Mouse (Mus musculus) erythroblast, embryonic 14.5 days (primary cell): ENCODE results near the gene D1Ertd622e.

ENCODE experiments used
- GATA1 ChIP-seq: IDR thresholded peaks from 2 replicates; pipeline ENCODE4 v1.6.1; 2012; ENCODE audit warnings: low read length, inconsistent platforms, mixed read lengths
- TAL1 ChIP-seq: IDR thresholded peaks from 3 replicates; pipeline ENCODE4 v1.6.1; 2012; ENCODE audit warnings: low read length, inconsistent platforms, mixed read lengths

- TF ChIP-seq TAL1 (no peak), GATA1 (no peak)
Observed at GRCm38 (mm10) chr1:97625427-97625826, 36.4 kb downstream of the D1Ertd622e start.
